Mouse (Mus musculus) heart, adult 2 months (tissue): ENCODE measurements around the gene Sestd1.

Experiments used
- CTCF ChIP-seq: fragments of 200-600 bp; IDR thresholded peaks from 2 replicates; pipeline ENCODE4 v1.8.1; 2022; ENCODE audit warnings: antibody characterized with exemption, mild to moderate bottlenecking, moderate library complexity
- EP300 ChIP-seq: fragments of 200-500 bp; IDR thresholded peaks from 2 replicates; pipeline ENCODE4 v1.6.1; 2011; ENCODE audit warnings: low read depth, low read length, control low read depth; ENCODE audit not compliant: insufficient read depth
- POLR2A ChIP-seq: fragments of 200-500 bp; IDR thresholded peaks from 2 replicates; pipeline ENCODE4 v1.6.1; 2011; ENCODE audit warnings: mild to moderate bottlenecking, low read depth, low read length, control low read depth; ENCODE audit not compliant: insufficient read depth

GRCm38 (mm10) chr2:77303716-77304115, 23.3 kb upstream of the Sestd1 start:
- TF ChIP-seq EP300 (no peak), CTCF (no peak), POLR2A (no peak)
